Mouse (Mus musculus): ENCODE results near the gene Itgb4. TPM values are rescaled to one million over a fixed set of nuclear protein-coding genes. Genes with fewer than 3 reads are reported as not detected.

Itgb4 gene
- polyA plus RNA-seq, 1 experiment, result 2.5 TPM

- H3K4me3 ChIP-seq (ENCODE audit: extremely low read depth, insufficient read depth, insufficient read length), result no peak overlapping the region
- H3K4me1 ChIP-seq (ENCODE audit: control insufficient read depth, insufficient read depth, insufficient read length), result peaks cover 6% of the 10 kb centered on the region; the same call in 1 of the 2 replicates
- no peak for DNase-seq (ENCODE audit: low read depth in 1 of 2, low spot score in 2 of 2)
- no peak overlapping the region for H3K27ac ChIP-seq (ENCODE audit: insufficient read depth, low read length)
- TF ChIP-seq CTCF (IDR thresholded peaks at IDR 0.05; ENCODE audit: extremely low read depth, insufficient read depth, insufficient read length, insufficient replicate concordance) (no peak), POLR2A (IDR thresholded peaks at IDR 0.05; ENCODE audit: low read depth, low read length) (no peak)
- no peaks in the 10 kb centered on the region for H3K27me3 ChIP-seq (ENCODE audit: control insufficient read depth, insufficient read depth, low read length)
- H3K36me3 ChIP-seq (ENCODE audit: control insufficient read depth, insufficient read depth, low read length), result peaks cover 14% of the 10 kb centered on the region
- 33% methylated on average over 5 of the region's 5 CpGs for whole genome bisulfite sequencing
Observed at GRCm38 (mm10) chr11:115968731-115969405, 5.6 kb upstream of the Itgb4 start.

GRCm38 (mm10) chr11:115970006-115970673, 4.4 kb upstream of the Itgb4 start:
- WGBS, result 67% methylated on average over 15 of the region's 15 CpGs
- H3K4me1 ChIP-seq (ENCODE audit: control insufficient read depth, insufficient read depth, insufficient read length), result peaks cover 9% of the 10 kb centered on the region

GRCm38 (mm10) chr11:115971016-115971415, 3.5 kb upstream of the Itgb4 start:
- Histone ChIP-seq H3K4me3 (ENCODE audit: extremely low read depth, insufficient read depth, insufficient read length) (no peak overlapping the region), H3K36me3 (ENCODE audit: control insufficient read depth, insufficient read depth, low read length) (no peaks in the 10 kb centered on the region), H3K27ac (ENCODE audit: insufficient read depth, low read length) (no peak overlapping the region), H3K4me1 (ENCODE audit: control insufficient read depth, insufficient read depth, insufficient read length) (peaks cover 9% of the 10 kb centered on the region), H3K27me3 (ENCODE audit: control insufficient read depth, insufficient read depth, low read length) (peaks cover 6% of the 10 kb centered on the region)
- 87% methylated on average over 6 of the region's 6 CpGs for WGBS
- no peak for DNase-seq (ENCODE audit: low read depth in 1 of 2, low spot score in 2 of 2)
- no peak for TF ChIP-seq POLR2A (IDR thresholded peaks at IDR 0.05; ENCODE audit: low read depth, low read length)
- no peak for TF ChIP-seq CTCF (IDR thresholded peaks at IDR 0.05; ENCODE audit: extremely low read depth, insufficient read depth, insufficient read length, insufficient replicate concordance)

More at GRCm38 (mm10) chr11:115970006-115970673, 4.4 kb upstream of the Itgb4 start:
- peaks cover under 1% of the 10 kb centered on the region; the same call in 1 of the 2 replicates for H3K36me3 ChIP-seq (ENCODE audit: control insufficient read depth, insufficient read depth, low read length)
- H3K27me3 ChIP-seq (ENCODE audit: control insufficient read depth, insufficient read depth, low read length), result peaks cover 6% of the 10 kb centered on the region
- DNase-seq (ENCODE audit: low read depth in 1 of 2, low spot score in 2 of 2), result no peak
- no peak overlapping the region for H3K27ac ChIP-seq (ENCODE audit: insufficient read depth, low read length)
- TF ChIP-seq CTCF (IDR thresholded peaks at IDR 0.05; ENCODE audit: extremely low read depth, insufficient read depth, insufficient read length, insufficient replicate concordance) (no peak), POLR2A (IDR thresholded peaks at IDR 0.05; ENCODE audit: low read depth, low read length) (no peak)
- H3K4me3 ChIP-seq (ENCODE audit: extremely low read depth, insufficient read depth, insufficient read length), result no peak overlapping the region

- DNase-seq (ENCODE audit: low read depth in 1 of 2, low spot score in 2 of 2), result no peak
- H3K27ac ChIP-seq (ENCODE audit: insufficient read depth, low read length), result no peak overlapping the region
- 7% methylated on average over 18 of the region's 18 CpGs for WGBS
- peaks cover 3% of the 10 kb centered on the region; the same call in 1 of the 2 replicates for H3K4me1 ChIP-seq (ENCODE audit: control insufficient read depth, insufficient read depth, insufficient read length)
- no peaks in the 10 kb centered on the region for H3K36me3 ChIP-seq (ENCODE audit: control insufficient read depth, insufficient read depth, low read length)
- peak overlapping the region; percentile 45; the same call in 1 of the 2 replicates for H3K4me3 ChIP-seq (ENCODE audit: extremely low read depth, insufficient read depth, insufficient read length)
- TF ChIP-seq CTCF (IDR thresholded peaks at IDR 0.05; ENCODE audit: extremely low read depth, insufficient read depth, insufficient read length, insufficient replicate concordance), result no peak
- no peak for TF ChIP-seq POLR2A (IDR thresholded peaks at IDR 0.05; ENCODE audit: low read depth, low read length)
- peaks cover 6% of the 10 kb centered on the region for H3K27me3 ChIP-seq (ENCODE audit: control insufficient read depth, insufficient read depth, low read length)
Observed at GRCm38 (mm10) chr11:115975083-115975420, 543 bp downstream of the Itgb4 start.

GRCm38 (mm10) chr11:115975544-115975943, 1.0 kb downstream of the Itgb4 start:
- 59% methylated on average over 12 of the region's 12 CpGs for WGBS
- Histone ChIP-seq H3K27ac (ENCODE audit: insufficient read depth, low read length) (no peak overlapping the region), H3K4me3 (ENCODE audit: extremely low read depth, insufficient read depth, insufficient read length) (no peak overlapping the region), H3K4me1 (ENCODE audit: control insufficient read depth, insufficient read depth, insufficient read length) (peaks cover 3% of the 10 kb centered on the region; the same call in 1 of the 2 replicates), H3K27me3 (ENCODE audit: control insufficient read depth, insufficient read depth, low read length) (peaks cover 6% of the 10 kb centered on the region), H3K36me3 (ENCODE audit: control insufficient read depth, insufficient read depth, low read length) (no peaks in the 10 kb centered on the region)
- no peak for DNase-seq (ENCODE audit: low read depth in 1 of 2, low spot score in 2 of 2)
- TF ChIP-seq CTCF (IDR thresholded peaks at IDR 0.05; ENCODE audit: extremely low read depth, insufficient read depth, insufficient read length, insufficient replicate concordance) (no peak), POLR2A (IDR thresholded peaks at IDR 0.05; ENCODE audit: low read depth, low read length) (no peak)

- no peak for TF ChIP-seq CTCF (IDR thresholded peaks at IDR 0.05; ENCODE audit: extremely low read depth, insufficient read depth, insufficient read length, insufficient replicate concordance)
- no peak for TF ChIP-seq POLR2A (IDR thresholded peaks at IDR 0.05; ENCODE audit: low read depth, low read length)
- Histone ChIP-seq H3K36me3 (ENCODE audit: control insufficient read depth, insufficient read depth, low read length) (no peaks in the 10 kb centered on the region), H3K4me3 (ENCODE audit: extremely low read depth, insufficient read depth, insufficient read length) (no peak overlapping the region), H3K27ac (ENCODE audit: insufficient read depth, low read length) (no peak overlapping the region), H3K27me3 (ENCODE audit: control insufficient read depth, insufficient read depth, low read length) (no peaks in the 10 kb centered on the region), H3K4me1 (ENCODE audit: control insufficient read depth, insufficient read depth, insufficient read length) (no peaks in the 10 kb centered on the region)
- no peak for DNase-seq (ENCODE audit: low read depth in 1 of 2, low spot score in 2 of 2)
- 91% methylated on average over 15 of the region's 15 CpGs for WGBS
Observed at GRCm38 (mm10) chr11:115982472-115982871, 8.0 kb downstream of the Itgb4 start.

GRCm38 (mm10) chr11:115983291-115983690, 8.8 kb downstream of the Itgb4 start:
- Histone ChIP-seq H3K36me3 (ENCODE audit: control insufficient read depth, insufficient read depth, low read length) (no peaks in the 10 kb centered on the region), H3K4me1 (ENCODE audit: control insufficient read depth, insufficient read depth, insufficient read length) (no peaks in the 10 kb centered on the region), H3K27ac (ENCODE audit: insufficient read depth, low read length) (no peak overlapping the region), H3K4me3 (ENCODE audit: extremely low read depth, insufficient read depth, insufficient read length) (no peak overlapping the region), H3K27me3 (ENCODE audit: control insufficient read depth, insufficient read depth, low read length) (no peaks in the 10 kb centered on the region)
- DNase-seq (ENCODE audit: low read depth in 1 of 2, low spot score in 2 of 2), result no peak
- TF ChIP-seq POLR2A (IDR thresholded peaks at IDR 0.05; ENCODE audit: low read depth, low read length) (no peak), CTCF (IDR thresholded peaks at IDR 0.05; ENCODE audit: extremely low read depth, insufficient read depth, insufficient read length, insufficient replicate concordance) (no peak)
- WGBS, result 90% methylated on average over 8 of the region's 8 CpGs
